Mouse (Mus musculus) Muller cell, postnatal 12 days (primary cell): ENCODE measurements around the gene Pabpc4.

Experiments
- DNase-seq: peaks from one replicate; pipeline ENCODE4 v3.0.0-alpha.2; 2015; ENCODE audit errors: inconsistent ontology term

Pabpc4 gene

DNA sequence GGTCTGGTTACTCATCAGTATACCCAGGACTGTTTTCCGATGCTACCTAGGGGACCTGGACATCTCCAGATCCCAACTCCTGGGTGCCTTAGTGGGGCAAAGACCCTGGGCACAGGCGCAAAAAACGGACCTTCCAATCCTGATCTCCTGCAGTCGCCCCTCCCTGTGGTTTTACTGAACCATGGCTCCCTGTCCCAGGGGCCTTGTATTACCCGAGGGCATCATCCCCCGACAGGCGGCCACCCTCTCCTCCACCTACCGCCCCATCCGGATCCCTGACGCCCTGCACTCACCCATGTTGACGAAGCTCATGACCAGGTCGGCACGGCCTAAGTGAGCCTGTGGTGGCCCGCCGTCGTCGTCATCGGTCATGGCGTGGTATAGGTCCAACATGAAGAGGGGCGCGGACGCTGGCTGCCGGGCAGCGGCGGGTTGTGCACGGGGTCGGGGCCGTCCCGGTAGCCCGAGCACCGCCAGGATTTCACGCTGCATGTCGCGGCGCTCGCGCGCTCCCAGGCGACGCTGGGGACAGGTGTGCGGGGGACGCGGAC is 80.0 kb downstream of the Pabpc4 start:
- no peak for DNase-seq

DNA sequence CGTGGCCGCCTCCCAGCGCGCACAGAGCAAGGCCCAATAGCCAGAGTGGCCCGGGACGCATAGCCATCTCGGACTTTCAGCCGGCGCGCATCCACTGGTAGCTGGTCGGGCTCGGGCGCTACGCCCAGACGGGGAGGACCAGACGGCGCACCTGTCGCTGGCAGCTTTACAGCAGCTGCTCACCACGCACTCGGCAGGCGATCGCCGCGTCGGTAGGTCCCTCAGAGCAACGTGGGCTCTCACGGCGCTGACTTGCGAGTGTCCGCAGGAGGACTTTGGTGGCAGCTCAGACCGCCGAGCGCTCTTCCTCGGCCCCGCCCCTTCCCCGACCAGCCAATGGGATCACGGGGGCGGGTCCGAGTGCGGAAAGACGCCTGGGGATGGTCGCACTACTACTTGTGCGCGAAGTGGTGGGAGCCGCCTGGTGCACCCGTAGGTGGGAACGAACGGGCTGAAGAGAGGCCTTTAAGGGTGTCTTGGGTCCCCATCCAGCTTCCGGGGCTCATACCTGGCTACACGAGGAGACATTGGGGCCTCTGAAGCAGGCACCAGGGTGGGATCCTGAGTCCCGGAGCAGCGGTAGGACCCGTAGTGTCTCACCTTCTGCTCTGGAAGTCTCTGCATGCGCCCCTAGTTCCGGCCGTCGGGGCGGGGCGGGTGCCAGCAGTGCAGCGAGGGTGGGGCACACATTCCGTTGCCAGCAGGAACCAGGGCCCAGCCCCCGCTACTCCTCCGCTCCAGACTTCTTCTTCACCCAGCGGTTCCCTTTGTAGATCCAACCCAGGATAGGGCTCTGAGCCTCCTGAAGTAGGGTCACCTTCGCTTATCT is 80.7 kb downstream of the Pabpc4 start, which contains the start of gene Bmp8a:
Bmp8a (minus strand) TSS at position 611 of the 829 bp plus-strand sequence.
- peak; percentile 84 for DNase-seq

DNA sequence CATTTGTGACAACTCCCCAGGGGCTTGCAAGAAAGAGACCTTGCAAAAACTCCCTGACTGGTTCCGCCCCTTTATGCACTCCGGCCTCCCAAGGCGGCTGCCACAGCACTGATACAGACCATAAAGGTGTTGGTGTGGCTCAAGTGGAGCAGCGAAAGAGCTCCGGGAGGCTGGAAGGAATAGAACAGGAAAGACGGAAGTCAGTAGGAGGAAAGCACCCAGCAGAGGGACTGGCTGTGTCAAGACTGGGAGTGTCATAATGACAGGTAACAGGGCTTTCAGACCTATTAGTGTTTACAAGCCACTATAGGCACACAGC is 81.3 kb downstream of the Pabpc4 start:
- no peak for DNase-seq
